Mouse (Mus musculus): ENCODE results near the gene BC034090. TPM values are rescaled to one million over a fixed set of nuclear protein-coding genes. Genes with fewer than 3 reads are reported as not detected.

The BC034090 gene
- polyA plus RNA-seq, 1 experiment from 2014 or later = 5.6 TPM

GRCm38 (mm10) chr1:155212936-155213774, 31.1 kb downstream of the BC034090 start:
- no peaks in the 10 kb centered on the region for H3K36me3 ChIP-seq
- H3K4me1 ChIP-seq = peaks cover 66% of the 10 kb centered on the region
- peak overlapping the region; percentile 26 for H3K4me2 ChIP-seq (replicated peaks)
- no peaks in the 10 kb centered on the region for H3K9me3 ChIP-seq
- 8% methylated on average over 18 of the region's 18 CpGs for WGBS
- no peak overlapping the region for H3K4me3 ChIP-seq
- peak overlapping the region; percentile 82 for H3K27ac ChIP-seq (replicated peaks)
- peaks cover 36% of the 10 kb centered on the region for H3K27me3 ChIP-seq
- H3K9ac ChIP-seq (replicated peaks) = peak overlapping the region; percentile 40; the same call in 1 of the 2 replicates
- peak; percentile 34 for ATAC-seq (ENCODE audit: low FRiP score, low read depth)

GRCm38 (mm10) chr1:155212493-155212892, 31.8 kb downstream of the BC034090 start:
- peaks cover 3% of the 10 kb centered on the region for H3K36me3 ChIP-seq
- H3K4me3 ChIP-seq = no peak overlapping the region
- WGBS = 3% methylated on average over 6 of the region's 6 CpGs
- H3K9ac ChIP-seq (replicated peaks) = peak overlapping the region; percentile 24; the same call in 1 of the 2 replicates
- peaks cover 36% of the 10 kb centered on the region for H3K27me3 ChIP-seq
- ATAC-seq (ENCODE audit: low FRiP score, low read depth) = peak; percentile 74
- peak overlapping the region; percentile 82 for H3K27ac ChIP-seq (replicated peaks)
- H3K4me2 ChIP-seq (replicated peaks) = no peak overlapping the region
- peaks cover 66% of the 10 kb centered on the region for H3K4me1 ChIP-seq
- H3K9me3 ChIP-seq = no peaks in the 10 kb centered on the region

- no peak overlapping the region for H3K4me2 ChIP-seq (replicated peaks)
- H3K4me1 ChIP-seq = peaks cover 63% of the 10 kb centered on the region
- peak overlapping the region; percentile 82 for H3K27ac ChIP-seq (replicated peaks)
- peak; percentile 20 for ATAC-seq (ENCODE audit: low FRiP score, low read depth)
- peaks cover 7% of the 10 kb centered on the region for H3K36me3 ChIP-seq
- H3K9ac ChIP-seq (replicated peaks) = peak overlapping the region; percentile 24
- no peaks in the 10 kb centered on the region for H3K9me3 ChIP-seq
- WGBS = 55% methylated on average over 4 of the region's 4 CpGs
- H3K27me3 ChIP-seq = peaks cover 33% of the 10 kb centered on the region
- no peak overlapping the region for H3K4me3 ChIP-seq
Measured at GRCm38 (mm10) chr1:155212081-155212480, 32.2 kb downstream of the BC034090 start.

- Histone ChIP-seq H3K4me1 (peaks cover 60% of the 10 kb centered on the region), H3K9me3 (no peaks in the 10 kb centered on the region), H3K9ac (replicated peaks) (no peak overlapping the region), H3K4me2 (replicated peaks) (no peak overlapping the region), H3K36me3 (peaks cover 14% of the 10 kb centered on the region), H3K27me3 (peaks cover 29% of the 10 kb centered on the region), H3K4me3 (no peak overlapping the region), H3K27ac (replicated peaks) (no peak overlapping the region; the same call in 1 of the 2 replicates)
- 49% methylated on average over 7 of the region's 7 CpGs for WGBS
- no peak for ATAC-seq (ENCODE audit: low FRiP score, low read depth)
Measured at GRCm38 (mm10) chr1:155211017-155211416, 33.2 kb downstream of the BC034090 start.

GRCm38 (mm10) chr1:155210011-155210763, 34.1 kb downstream of the BC034090 start:
- H3K9ac ChIP-seq (replicated peaks) = no peak overlapping the region
- peaks cover 61% of the 10 kb centered on the region for H3K4me1 ChIP-seq

GRCm38 (mm10) chr1:155207859-155208258, 36.4 kb downstream of the BC034090 start:
- no peak overlapping the region for H3K27ac ChIP-seq (replicated peaks)
- 77% methylated on average over 3 of the region's 3 CpGs for WGBS
- peaks cover 18% of the 10 kb centered on the region; the same call in 1 of the 2 replicates for H3K27me3 ChIP-seq
- no peaks in the 10 kb centered on the region for H3K9me3 ChIP-seq
- H3K4me1 ChIP-seq = peaks cover 66% of the 10 kb centered on the region
- H3K9ac ChIP-seq (replicated peaks) = no peak overlapping the region
- no peak overlapping the region for H3K4me3 ChIP-seq
- no peak for ATAC-seq (ENCODE audit: low FRiP score, low read depth)
- H3K4me2 ChIP-seq (replicated peaks) = no peak overlapping the region
- peaks cover 22% of the 10 kb centered on the region for H3K36me3 ChIP-seq

More at GRCm38 (mm10) chr1:155210011-155210763, 34.1 kb downstream of the BC034090 start:
- 78% methylated on average over 11 of the region's 11 CpGs for WGBS
- H3K36me3 ChIP-seq = peaks cover 14% of the 10 kb centered on the region
- H3K4me2 ChIP-seq (replicated peaks) = no peak overlapping the region
- peaks cover 22% of the 10 kb centered on the region for H3K27me3 ChIP-seq
- ATAC-seq (ENCODE audit: low FRiP score, low read depth) = no peak
- 0 out of 2 replicates have a peak overlapping the region, but pooled peaks have one; percentile 30 for H3K27ac ChIP-seq (replicated peaks)
- H3K4me3 ChIP-seq = no peak overlapping the region
- no peaks in the 10 kb centered on the region for H3K9me3 ChIP-seq

- Histone ChIP-seq H3K9ac (replicated peaks) (no peak overlapping the region), H3K27ac (replicated peaks) (0 out of 2 replicates have a peak overlapping the region, but pooled peaks have one; percentile 46), H3K4me3 (no peak overlapping the region), H3K27me3 (peaks cover 11% of the 10 kb centered on the region; the same call in 1 of the 2 replicates), H3K36me3 (peaks cover 40% of the 10 kb centered on the region), H3K9me3 (no peaks in the 10 kb centered on the region), H3K4me1 (peaks cover 58% of the 10 kb centered on the region), H3K4me2 (replicated peaks) (no peak overlapping the region)
- no peak for ATAC-seq (ENCODE audit: low FRiP score, low read depth)
- 75% methylated on average over 19 of the region's 19 CpGs for WGBS
Measured at GRCm38 (mm10) chr1:155205822-155206660, 38.2 kb downstream of the BC034090 start.

- Histone ChIP-seq H3K4me2 (replicated peaks) (no peak overlapping the region), H3K27me3 (peaks cover 6% of the 10 kb centered on the region; the same call in 1 of the 2 replicates), H3K36me3 (peaks cover 46% of the 10 kb centered on the region), H3K9me3 (no peaks in the 10 kb centered on the region), H3K4me3 (no peak overlapping the region), H3K27ac (replicated peaks) (0 out of 2 replicates have a peak overlapping the region, but pooled peaks have one; percentile 46), H3K9ac (replicated peaks) (no peak overlapping the region), H3K4me1 (peaks cover 54% of the 10 kb centered on the region)
- no peak for ATAC-seq (ENCODE audit: low FRiP score, low read depth)
- 60% methylated on average over 7 of the region's 7 CpGs for WGBS
Measured at GRCm38 (mm10) chr1:155205311-155205710, 38.9 kb downstream of the BC034090 start.

GRCm38 (mm10) chr1:155204560-155205162, 39.6 kb downstream of the BC034090 start:
- Histone ChIP-seq H3K9ac (replicated peaks) (no peak overlapping the region), H3K36me3 (peaks cover 52% of the 10 kb centered on the region), H3K4me1 (peaks cover 48% of the 10 kb centered on the region), H3K27ac (replicated peaks) (peak overlapping the region; percentile 46), H3K4me3 (no peak overlapping the region), H3K27me3 (no peaks in the 10 kb centered on the region), H3K4me2 (replicated peaks) (no peak overlapping the region), H3K9me3 (no peaks in the 10 kb centered on the region)
- WGBS = 79% methylated on average over 8 of the region's 8 CpGs
- ATAC-seq (ENCODE audit: low FRiP score, low read depth) = no peak

GRCm38 (mm10) chr1:155203954-155204353, 40.3 kb downstream of the BC034090 start:
- H3K4me1 ChIP-seq = peaks cover 51% of the 10 kb centered on the region
- H3K27me3 ChIP-seq = no peaks in the 10 kb centered on the region
- H3K9ac ChIP-seq (replicated peaks) = no peak overlapping the region
- H3K4me3 ChIP-seq = no peak overlapping the region
- peaks cover 57% of the 10 kb centered on the region for H3K36me3 ChIP-seq
- peak overlapping the region; percentile 46 for H3K27ac ChIP-seq (replicated peaks)
- ATAC-seq (ENCODE audit: low FRiP score, low read depth) = no peak; the same call in 1 of the 2 replicates
- H3K4me2 ChIP-seq (replicated peaks) = no peak overlapping the region
- WGBS = 88% methylated on average over 12 of the region's 12 CpGs
- H3K9me3 ChIP-seq = no peaks in the 10 kb centered on the region

GRCm38 (mm10) chr1:155203101-155203500, 41.1 kb downstream of the BC034090 start:
- Histone ChIP-seq H3K4me3 (no peak overlapping the region), H3K4me2 (replicated peaks) (no peak overlapping the region), H3K27me3 (no peaks in the 10 kb centered on the region), H3K9me3 (no peaks in the 10 kb centered on the region), H3K27ac (replicated peaks) (no peak overlapping the region), H3K4me1 (peaks cover 51% of the 10 kb centered on the region), H3K9ac (replicated peaks) (no peak overlapping the region), H3K36me3 (peaks cover 64% of the 10 kb centered on the region)
- WGBS = 84% methylated on average over 7 of the region's 7 CpGs
- no peak for ATAC-seq (ENCODE audit: low FRiP score, low read depth)
